Mouse (Mus musculus): Measurements from ENCODE around the gene Ttpal. TPM values are rescaled to one million over a fixed set of nuclear protein-coding genes. Genes with fewer than 3 reads are reported as not detected.
A peak's percentile ranks its signal among the peaks of the same experiment; 100 is the strongest.
"Not testable (repeated sequence)": the region's sequence is repeated elsewhere in the genome, so short reads cannot be mapped to it uniquely, and the experiment has no call there.

The Ttpal gene
- polyA plus RNA-seq, 1 experiment from 2014 or later = 22.9 TPM

- H3K27me3 ChIP-seq (replicated peaks; ENCODE audit: control insufficient read depth, insufficient read depth, low read length) = no peaks in the 10 kb centered on the region
- no peak overlapping the region for H3K4me2 ChIP-seq (ENCODE audit: low read depth, low read length)
- H3K27ac ChIP-seq (ENCODE audit: low read length) = no peak overlapping the region
- peaks cover 24% of the 10 kb centered on the region for H3K36me3 ChIP-seq (ENCODE audit: control insufficient read depth, insufficient read depth, low read length)
- no peak overlapping the region for H3K4me3 ChIP-seq (ENCODE audit: low read length)
- ATAC-seq = no peak
- no peaks in the 10 kb centered on the region for H3K9me3 ChIP-seq (ENCODE audit: control insufficient read depth, low read length)
- no peak overlapping the region for H3K9ac ChIP-seq (ENCODE audit: low read depth, low read length)
- 90% methylated on average over 9 of the region's 9 CpGs for WGBS
- peaks cover 4% of the 10 kb centered on the region; the same call in 1 of the 2 replicates for H3K4me1 ChIP-seq (ENCODE audit: control insufficient read depth, insufficient read depth, low read length)
Observed at GRCm38 (mm10) chr2:163615401-163615800, 13.3 kb downstream of the Ttpal start.

- H3K27ac ChIP-seq (ENCODE audit: low read length) = no peak overlapping the region
- WGBS = 87% methylated on average over 4 of the region's 4 CpGs
- H3K4me3 ChIP-seq (ENCODE audit: low read length) = no peak overlapping the region
- H3K9ac ChIP-seq (ENCODE audit: low read depth, low read length) = no peak overlapping the region
- H3K27me3 ChIP-seq (replicated peaks; ENCODE audit: control insufficient read depth, insufficient read depth, low read length) = no peaks in the 10 kb centered on the region
- H3K4me2 ChIP-seq (ENCODE audit: low read depth, low read length) = no peak overlapping the region
- peaks cover 6% of the 10 kb centered on the region; the same call in 1 of the 2 replicates for H3K4me1 ChIP-seq (ENCODE audit: control insufficient read depth, insufficient read depth, low read length)
- H3K9me3 ChIP-seq (ENCODE audit: control insufficient read depth, low read length) = no peaks in the 10 kb centered on the region
- H3K36me3 ChIP-seq (ENCODE audit: control insufficient read depth, insufficient read depth, low read length) = peaks cover 27% of the 10 kb centered on the region
- no peak for ATAC-seq
Observed at GRCm38 (mm10) chr2:163615906-163616651, 14.0 kb downstream of the Ttpal start.

DNA sequence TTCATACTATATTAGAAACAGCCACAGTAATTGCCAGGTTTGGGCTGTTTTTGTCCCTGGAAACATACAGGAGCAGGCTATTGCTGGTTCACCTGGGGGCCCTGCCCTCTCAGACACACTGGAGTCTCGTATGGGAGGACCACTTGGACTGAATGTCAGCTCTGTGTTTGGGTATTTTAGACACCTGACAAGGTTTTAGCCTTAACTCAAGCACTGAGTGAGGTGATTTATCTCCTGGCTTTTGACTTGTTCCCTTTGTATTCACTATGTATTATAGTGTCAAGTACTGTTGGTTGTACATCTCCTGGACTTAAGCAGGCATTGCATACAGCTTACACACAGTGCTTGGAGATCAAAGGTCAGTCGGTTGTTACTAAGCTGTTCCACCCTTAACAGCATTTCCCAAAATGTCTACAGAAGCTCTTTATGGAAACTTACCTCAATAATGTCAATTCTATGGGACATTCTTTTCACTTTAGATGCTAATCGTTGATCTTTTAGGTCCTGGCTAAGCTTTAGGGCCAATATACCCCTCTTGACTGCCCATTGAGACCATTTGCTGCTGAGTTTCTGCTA is 14.6 kb downstream of the Ttpal start:
- Histone ChIP-seq H3K9me3 (ENCODE audit: control insufficient read depth, low read length) (no peaks in the 10 kb centered on the region), H3K27ac (ENCODE audit: low read length) (no peak overlapping the region), H3K9ac (ENCODE audit: low read depth, low read length) (no peak overlapping the region), H3K4me3 (ENCODE audit: low read length) (no peak overlapping the region), H3K4me2 (ENCODE audit: low read depth, low read length) (no peak overlapping the region), H3K4me1 (ENCODE audit: control insufficient read depth, insufficient read depth, low read length) (peaks cover 7% of the 10 kb centered on the region; the same call in 1 of the 2 replicates), H3K36me3 (ENCODE audit: control insufficient read depth, insufficient read depth, low read length) (peaks cover 27% of the 10 kb centered on the region), H3K27me3 (replicated peaks; ENCODE audit: control insufficient read depth, insufficient read depth, low read length) (no peaks in the 10 kb centered on the region)
- WGBS = 82% methylated on average over 3 of the region's 3 CpGs
- no peak for ATAC-seq

DNA sequence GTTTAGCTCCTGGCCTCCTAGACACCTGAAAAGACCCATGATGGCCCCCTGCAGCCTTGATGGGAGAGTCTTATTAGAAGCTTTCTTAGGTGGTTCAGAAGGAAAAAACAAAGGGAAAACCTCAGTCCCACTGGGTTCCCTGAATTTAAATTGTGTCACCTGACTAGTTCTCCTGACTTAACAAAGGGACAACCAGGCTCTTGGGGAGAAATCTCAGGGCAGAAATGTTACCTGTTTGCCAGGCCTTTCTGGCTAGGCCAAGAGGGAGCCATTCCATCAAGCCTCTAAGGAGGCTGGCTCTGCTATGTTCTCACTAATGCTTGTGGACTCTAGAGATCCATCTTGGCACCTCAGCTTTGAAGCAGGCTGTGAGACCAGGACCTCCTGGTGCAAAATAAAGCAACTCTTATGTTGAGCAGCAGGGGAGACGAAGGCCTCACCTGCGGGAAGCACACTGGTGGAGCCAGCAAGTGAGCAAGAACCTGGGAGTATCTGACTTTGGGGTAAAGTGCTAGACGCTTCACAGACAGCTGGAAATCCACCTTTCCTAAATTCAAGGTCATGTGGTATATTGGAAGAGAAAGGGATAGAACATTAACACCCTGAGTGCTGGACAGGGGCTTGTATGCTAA is 15.2 kb downstream of the Ttpal start:
- ATAC-seq = no peak
- 72% methylated on average over 3 of the region's 3 CpGs for WGBS
- H3K27ac ChIP-seq (ENCODE audit: low read length) = no peak overlapping the region
- H3K4me1 ChIP-seq (ENCODE audit: control insufficient read depth, insufficient read depth, low read length) = peaks cover 7% of the 10 kb centered on the region; the same call in 1 of the 2 replicates
- no peaks in the 10 kb centered on the region for H3K9me3 ChIP-seq (ENCODE audit: control insufficient read depth, low read length)
- H3K4me2 ChIP-seq (ENCODE audit: low read depth, low read length) = no peak overlapping the region
- H3K4me3 ChIP-seq (ENCODE audit: low read length) = no peak overlapping the region
- H3K36me3 ChIP-seq (ENCODE audit: control insufficient read depth, insufficient read depth, low read length) = peaks cover 21% of the 10 kb centered on the region
- no peaks in the 10 kb centered on the region for H3K27me3 ChIP-seq (replicated peaks; ENCODE audit: control insufficient read depth, insufficient read depth, low read length)
- no peak overlapping the region for H3K9ac ChIP-seq (ENCODE audit: low read depth, low read length)

- WGBS = 87% methylated on average over 4 of the region's 4 CpGs
Observed at GRCm38 (mm10) chr2:163617874-163618273, 15.8 kb downstream of the Ttpal start.

GRCm38 (mm10) chr2:163620451-163620850 is 18.3 kb downstream of the Ttpal start:
- H3K27ac ChIP-seq (ENCODE audit: low read length) = peak overlapping the region; percentile 61
- 61% methylated on average over 8 of the region's 8 CpGs for WGBS
- H3K9me3 ChIP-seq (ENCODE audit: control insufficient read depth, low read length) = no peaks in the 10 kb centered on the region
- no peak overlapping the region for H3K4me3 ChIP-seq (ENCODE audit: low read length)
- ATAC-seq = peak; percentile 83
- no peak overlapping the region for H3K9ac ChIP-seq (ENCODE audit: low read depth, low read length)
- H3K36me3 ChIP-seq (ENCODE audit: control insufficient read depth, insufficient read depth, low read length) = peaks cover 10% of the 10 kb centered on the region
- no peak overlapping the region for H3K4me2 ChIP-seq (ENCODE audit: low read depth, low read length)
- peaks cover 7% of the 10 kb centered on the region; the same call in 1 of the 2 replicates for H3K4me1 ChIP-seq (ENCODE audit: control insufficient read depth, insufficient read depth, low read length)
- H3K27me3 ChIP-seq (replicated peaks; ENCODE audit: control insufficient read depth, insufficient read depth, low read length) = no peaks in the 10 kb centered on the region

More at GRCm38 (mm10) chr2:163617874-163618273, 15.8 kb downstream of the Ttpal start:
- no peak for ATAC-seq
- H3K9me3 ChIP-seq (ENCODE audit: control insufficient read depth, low read length) = no peaks in the 10 kb centered on the region
- peaks cover 7% of the 10 kb centered on the region; the same call in 1 of the 2 replicates for H3K4me1 ChIP-seq (ENCODE audit: control insufficient read depth, insufficient read depth, low read length)
- no peak overlapping the region for H3K4me2 ChIP-seq (ENCODE audit: low read depth, low read length)
- H3K4me3 ChIP-seq (ENCODE audit: low read length) = no peak overlapping the region
- H3K9ac ChIP-seq (ENCODE audit: low read depth, low read length) = no peak overlapping the region
- H3K27ac ChIP-seq (ENCODE audit: low read length) = no peak overlapping the region
- H3K36me3 ChIP-seq (ENCODE audit: control insufficient read depth, insufficient read depth, low read length) = peaks cover 20% of the 10 kb centered on the region
- no peaks in the 10 kb centered on the region for H3K27me3 ChIP-seq (replicated peaks; ENCODE audit: control insufficient read depth, insufficient read depth, low read length)

GRCm38 (mm10) chr2:163621401-163621800 is 19.3 kb downstream of the Ttpal start:
- H3K27me3 ChIP-seq (replicated peaks; ENCODE audit: control insufficient read depth, insufficient read depth, low read length); H3K9me3 ChIP-seq (ENCODE audit: control insufficient read depth, low read length); H3K4me1 ChIP-seq (ENCODE audit: control insufficient read depth, insufficient read depth, low read length); H3K4me2 ChIP-seq (ENCODE audit: low read depth, low read length); H3K4me3 ChIP-seq (ENCODE audit: low read length); ATAC-seq; H3K27ac ChIP-seq (ENCODE audit: low read length); H3K9ac ChIP-seq (ENCODE audit: low read depth, low read length): not testable (repeated sequence)
- H3K36me3 ChIP-seq (ENCODE audit: control insufficient read depth, insufficient read depth, low read length) = peaks cover 11% of the 10 kb centered on the region
- 96% methylated on average over 3 of the region's 3 CpGs for WGBS

- WGBS = 94% methylated on average over 4 of the region's 4 CpGs
- H3K27me3 ChIP-seq (replicated peaks; ENCODE audit: control insufficient read depth, insufficient read depth, low read length) = no peaks in the 10 kb centered on the region
- no peak overlapping the region for H3K4me3 ChIP-seq (ENCODE audit: low read length)
- no peak overlapping the region for H3K27ac ChIP-seq (ENCODE audit: low read length)
- no peak for ATAC-seq
- H3K9me3 ChIP-seq (ENCODE audit: control insufficient read depth, low read length) = no peaks in the 10 kb centered on the region
- no peaks in the 10 kb centered on the region for H3K4me1 ChIP-seq (ENCODE audit: control insufficient read depth, insufficient read depth, low read length)
- no peak overlapping the region for H3K4me2 ChIP-seq (ENCODE audit: low read depth, low read length)
- H3K9ac ChIP-seq (ENCODE audit: low read depth, low read length) = no peak overlapping the region
- peaks cover 40% of the 10 kb centered on the region for H3K36me3 ChIP-seq (ENCODE audit: control insufficient read depth, insufficient read depth, low read length)
Observed at GRCm38 (mm10) chr2:163631223-163631622, 29.1 kb downstream of the Ttpal start.

DNA sequence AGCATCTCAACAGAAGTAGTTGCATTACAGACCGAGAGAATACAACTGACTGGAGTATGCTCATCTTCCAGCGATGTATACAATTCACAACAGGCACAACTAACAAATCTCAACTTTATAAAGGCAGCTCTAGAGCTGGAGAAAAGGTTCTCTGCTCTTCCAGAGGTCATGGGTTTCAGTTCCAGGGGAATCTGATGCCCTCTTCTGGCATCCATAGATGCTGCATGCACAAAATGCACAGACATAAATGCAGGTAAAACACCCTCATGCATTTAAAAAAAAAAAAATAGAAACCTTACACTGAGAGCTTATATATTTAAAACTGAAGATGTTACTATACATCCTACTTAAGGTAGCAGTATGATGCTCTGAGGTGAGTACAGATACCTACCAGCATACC is 29.6 kb downstream of the Ttpal start:
- Histone ChIP-seq H3K9ac (ENCODE audit: low read depth, low read length) (no peak overlapping the region), H3K9me3 (ENCODE audit: control insufficient read depth, low read length) (no peaks in the 10 kb centered on the region), H3K4me3 (ENCODE audit: low read length) (no peak overlapping the region), H3K27me3 (replicated peaks; ENCODE audit: control insufficient read depth, insufficient read depth, low read length) (no peaks in the 10 kb centered on the region), H3K27ac (ENCODE audit: low read length) (no peak overlapping the region), H3K4me2 (ENCODE audit: low read depth, low read length) (no peak overlapping the region), H3K4me1 (ENCODE audit: control insufficient read depth, insufficient read depth, low read length) (no peaks in the 10 kb centered on the region), H3K36me3 (ENCODE audit: control insufficient read depth, insufficient read depth, low read length) (peaks cover 40% of the 10 kb centered on the region)
- 93% methylated on average over 2 of the region's 2 CpGs for WGBS
- ATAC-seq = no peak
